Mouse (Mus musculus) small intestine, adult 2 months (tissue): Measurements from ENCODE around the gene Olfr1020.

Experiments
- CTCF ChIP-seq: fragments of 200-500 bp; IDR thresholded peaks from 2 replicates; pipeline ENCODE4 v1.5.1; 2012; ENCODE audit warnings: low read depth, mild to moderate bottlenecking, control low read depth, inconsistent platforms, low read length, moderate library complexity, mixed read lengths; ENCODE audit not compliant: insufficient replicate concordance, insufficient read length; ENCODE audit errors: extremely low read depth
- POLR2A ChIP-seq: fragments of 200-500 bp; IDR thresholded peaks from 2 replicates; pipeline ENCODE4 v1.6.1; 2012; ENCODE audit warnings: low read depth, mild to moderate bottlenecking, control low read depth, inconsistent platforms, low read length, moderate library complexity

DNA sequence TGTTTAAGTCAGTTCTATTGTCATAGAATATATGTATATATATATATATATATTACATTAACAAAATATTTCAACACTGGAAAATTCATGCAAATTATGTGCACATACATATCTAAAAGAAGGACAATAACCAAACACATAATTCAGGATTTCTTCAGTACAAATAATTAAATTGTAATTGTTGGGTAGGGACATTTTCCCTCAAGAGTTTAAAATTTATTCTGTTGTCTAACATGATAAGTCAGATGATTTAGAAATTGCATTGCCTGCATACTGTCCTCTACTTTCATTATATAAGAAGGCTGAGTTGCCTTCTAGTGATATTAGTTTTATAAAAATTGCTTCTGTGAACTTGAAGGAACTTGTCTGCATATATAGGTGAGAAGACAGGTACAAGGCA, 28.7 kb upstream of the Olfr1020 start, which contains the start of gene Olfr1018:
- TF ChIP-seq CTCF (no peak), POLR2A (no peak)
